Mouse (Mus musculus): ENCODE data around the gene Gja5. TPM values are rescaled to one million over a fixed set of nuclear protein-coding genes. Genes with fewer than 3 reads are reported as not detected.

Gene Gja5
- 0.71 and 0.92 TPM in 2 replicates for polyA plus RNA-seq (2012; rRNA removed; ENCODE audit: low replicate concordance)

GRCm38 (mm10) chr3:96904393-96904792 is at the start of gene Gja5:
TSS of gene Gja5 (plus strand) at chr3:96904693.

GRCm38 (mm10) chr3:96904851-96905541 is 503 bp downstream of the Gja5 start, which contains the start of gene Gpr89:
TSS of gene Gpr89 (minus strand) at chr3:96905346.

GRCm38 (mm10) chr3:96925920-96926319 is 21.4 kb downstream of the Gja5 start, which contains the start of gene Gja8:
TSS of gene Gja8 (minus strand) at chr3:96926020.

Other genes with a start within 250 kb of the Gja5 start
- 0.14 and 0.71 TPM in 2 replicates for gene Ankrd35, start 234.6 kb upstream of the Gja5 start, polyA plus RNA-seq (2012; rRNA removed; ENCODE audit: low replicate concordance)
- 15.4 and 22.8 TPM in 2 replicates for gene Pias3, start 208.3 kb upstream of the Gja5 start, polyA plus RNA-seq (2012; rRNA removed; ENCODE audit: low replicate concordance)
- gene Nudt17, start 196.1 kb upstream of the Gja5 start, polyA plus RNA-seq (2012; rRNA removed; ENCODE audit: low replicate concordance) = 2.1 and 2.7 TPM in 2 replicates
- gene Polr3c, start 177.1 kb upstream of the Gja5 start, polyA plus RNA-seq (2012; rRNA removed; ENCODE audit: low replicate concordance) = 27.8 and 31.3 TPM in 2 replicates
- 8.6 and 9.7 TPM in 2 replicates for gene Rnf115, start 177.0 kb upstream of the Gja5 start, polyA plus RNA-seq (2012; rRNA removed; ENCODE audit: low replicate concordance)
- gene Pdzk1, start 75.4 kb upstream of the Gja5 start, polyA plus RNA-seq (2012; rRNA removed; ENCODE audit: low replicate concordance) = 8.1 and 38.9 TPM in 2 replicates
- gene Cd160, start 75.3 kb upstream of the Gja5 start, polyA plus RNA-seq (2012; rRNA removed; ENCODE audit: low replicate concordance) = 0.33 and 1.5 TPM in 2 replicates
- 18.5 and 22.4 TPM in 2 replicates for gene Gpr89, start 653 bp downstream of the Gja5 start, polyA plus RNA-seq (2012; rRNA removed; ENCODE audit: low replicate concordance)
- gene Gja8, start 21.3 kb downstream of the Gja5 start, polyA plus RNA-seq (2012; rRNA removed; ENCODE audit: low replicate concordance) = not detected in 2 replicates

Data from duodenum, adult 2 months (tissue).